Mouse (Mus musculus) midbrain, embryonic 16.5 days (tissue): Measurements from ENCODE around the gene Stard8. TPM values are rescaled to one million over a fixed set of nuclear protein-coding genes. Genes with fewer than 3 reads are reported as not detected.
A peak's percentile ranks its signal among the peaks of the same experiment; 100 is the strongest.
"Not testable (repeated sequence)": the region's sequence is repeated elsewhere in the genome, so short reads cannot be mapped to it uniquely, and the experiment has no call there.

ENCODE experiments used
- ATAC-seq: fragments of 200-750 bp; cut with Nextera tagmentation; 2 replicates; pipeline ENCODE4 v1.8.0; 2017; ENCODE audit warnings: moderate TSS enrichment
- H3K27ac ChIP-seq: fragments of 300-500 bp; sonication (generic); 2 replicates; pipeline ENCODE4 v1.5.1; 2014; ENCODE audit warnings: mild to moderate bottlenecking, low read length, mixed read lengths
- H3K27me3 ChIP-seq: fragments of 300-500 bp; sonication (generic); 2 replicates; pipeline ENCODE4 v1.6.1; 2014; ENCODE audit warnings: low read depth, low read length, mixed read lengths; ENCODE audit not compliant: control insufficient read depth, insufficient read depth
- H3K36me3 ChIP-seq: fragments of 300-500 bp; sonication (generic); 2 replicates; pipeline ENCODE4 v1.6.1; 2014; ENCODE audit warnings: mild to moderate bottlenecking, low read length, moderate library complexity, mixed read lengths; ENCODE audit not compliant: control insufficient read depth, insufficient read depth
- H3K4me1 ChIP-seq: fragments of 300-500 bp; sonication (generic); 2 replicates; pipeline ENCODE4 v1.6.1; 2014; ENCODE audit warnings: mild to moderate bottlenecking, low read length, mixed read lengths; ENCODE audit not compliant: control insufficient read depth, insufficient read depth
- H3K4me2 ChIP-seq: fragments of 300-500 bp; sonication (generic); 2 replicates; pipeline ENCODE4 v1.6.1; 2014; ENCODE audit warnings: mild to moderate bottlenecking, low read length, mixed read lengths
- H3K4me3 ChIP-seq: fragments of 300-500 bp; sonication (generic); 2 replicates; pipeline ENCODE4 v1.5.1; 2014; ENCODE audit warnings: low read depth, mild to moderate bottlenecking, low read length, moderate library complexity, mixed read lengths
- H3K9ac ChIP-seq: fragments of 300-500 bp; sonication (generic); 2 replicates; pipeline ENCODE4 v1.6.1; 2014; ENCODE audit warnings: low read depth, low read length, mixed read lengths
- H3K9me3 ChIP-seq: fragments of 300-500 bp; sonication (generic); replicated peaks from 2 replicates; pipeline ENCODE4 v1.6.1; 2014; ENCODE audit warnings: mild to moderate bottlenecking, low read length, mixed read lengths; ENCODE audit not compliant: control insufficient read depth, poor library complexity, severe bottlenecking
- WGBS: fragments of 180-500 bp; shearing (Covaris S2); extraction: QIAGEN DNeasy Blood & Tissue Kit; methylation state at CpG from one replicate; pipeline ENCODE4 v1.1.7; 2014; 5-methylcytosine and 5-hydroxymethylcytosine counted together
- polyA plus RNA-seq: library from polyadenylated mRNA; unstranded; fragments of >200 nt; fragmentation: Nextera tagmentation; extraction: Ambion mirVana; gene quantifications from 2 replicates; pipeline ENCODE4 v1.2.1, GENCODE M21; 2015

Stard8 gene
- polyA plus RNA-seq, 1 experiment from 2014 or later, result 3.8 TPM

DNA sequence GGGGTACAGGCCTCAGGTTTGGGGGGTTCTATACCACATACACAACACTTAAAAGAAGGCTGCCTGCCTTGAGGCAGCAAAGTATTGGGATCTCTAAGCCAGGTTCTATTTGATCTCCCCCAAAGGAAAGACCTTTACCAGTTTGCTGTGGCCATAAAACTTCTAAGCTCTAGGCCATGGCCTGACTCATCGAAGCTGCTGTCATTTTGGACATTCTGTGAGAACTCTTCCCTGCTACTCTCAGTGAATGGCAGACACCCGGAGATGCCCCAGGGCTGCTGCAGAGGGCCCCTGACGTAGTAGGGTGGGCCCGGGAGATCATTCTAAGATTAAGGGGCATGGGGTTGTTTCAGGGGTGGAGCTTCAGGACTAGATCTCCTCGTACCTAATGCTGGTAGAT is 72.1 kb downstream of the Stard8 start:
- H3K4me2 ChIP-seq, result no peak overlapping the region
- ATAC-seq, result no peak
- no peak overlapping the region for H3K27ac ChIP-seq
- no peaks in the 10 kb centered on the region for H3K9me3 ChIP-seq
- no peaks in the 10 kb centered on the region for H3K36me3 ChIP-seq
- no peak overlapping the region for H3K4me3 ChIP-seq
- no peaks in the 10 kb centered on the region for H3K4me1 ChIP-seq
- 79% methylated on average over 5 of the region's 5 CpGs for WGBS
- no peaks in the 10 kb centered on the region for H3K27me3 ChIP-seq
- H3K9ac ChIP-seq, result no peak overlapping the region

GRCm38 (mm10) chrX:99076460-99076859 is 73.4 kb downstream of the Stard8 start:
- H3K27me3 ChIP-seq, result no peaks in the 10 kb centered on the region
- 68% methylated on average over 4 of the region's 4 CpGs for WGBS
- H3K4me1 ChIP-seq, result no peaks in the 10 kb centered on the region
- H3K9me3 ChIP-seq, result no peaks in the 10 kb centered on the region
- no peak overlapping the region for H3K4me3 ChIP-seq
- no peak overlapping the region for H3K27ac ChIP-seq
- no peak overlapping the region for H3K9ac ChIP-seq
- no peak for ATAC-seq
- no peak overlapping the region for H3K4me2 ChIP-seq
- H3K36me3 ChIP-seq, result no peaks in the 10 kb centered on the region

DNA sequence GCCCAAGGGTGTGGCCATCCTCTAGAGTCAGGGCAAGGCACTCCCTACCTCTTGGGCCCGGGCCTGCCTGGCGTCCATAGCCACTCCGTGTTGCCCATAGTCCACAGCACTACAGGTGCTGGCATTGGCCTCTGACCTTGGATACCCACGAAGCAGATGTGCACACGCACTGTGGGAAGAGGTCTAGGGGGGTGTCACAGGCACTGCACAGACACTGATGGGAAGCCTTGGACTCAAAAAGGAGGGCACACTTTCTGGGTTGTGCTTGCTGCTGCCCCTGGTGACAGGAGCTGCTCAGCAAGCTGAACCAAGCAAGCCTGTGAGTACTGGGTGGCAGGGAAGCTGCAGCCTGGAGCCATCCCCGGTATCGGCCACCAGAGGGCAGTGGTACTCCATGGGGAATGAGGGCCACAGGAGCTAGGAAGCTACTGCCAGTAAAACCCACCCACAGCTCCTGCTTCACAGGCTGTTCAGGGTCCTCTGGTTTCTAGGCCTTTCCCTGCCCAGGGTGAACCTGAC is 75.4 kb downstream of the Stard8 start:
- ATAC-seq, H3K9ac ChIP-seq: not testable (repeated sequence)

GRCm38 (mm10) chrX:99092704-99093103 is 89.7 kb downstream of the Stard8 start:
- no peaks in the 10 kb centered on the region for H3K9me3 ChIP-seq
- H3K4me2 ChIP-seq, result no peak overlapping the region
- 78% methylated on average over 2 of the region's 2 CpGs for WGBS

More for the DNA sequence above, 75.4 kb downstream of the Stard8 start:
- H3K27ac ChIP-seq, H3K9me3 ChIP-seq, H3K36me3 ChIP-seq, H3K4me1 ChIP-seq, H3K4me2 ChIP-seq, H3K27me3 ChIP-seq, H3K4me3 ChIP-seq: not testable (repeated sequence)
- 57% methylated on average over 3 of the region's 7 CpGs for WGBS

GRCm38 (mm10) chrX:99111088-99111724 is 108.2 kb downstream of the Stard8 start:
- not testable (repeated sequence) for H3K4me1 ChIP-seq, H3K4me3 ChIP-seq, H3K9me3 ChIP-seq, H3K9ac ChIP-seq, H3K27me3 ChIP-seq, H3K36me3 ChIP-seq, H3K4me2 ChIP-seq, H3K27ac ChIP-seq
- 69% methylated on average over 5 of the region's 10 CpGs for WGBS
- 0 out of 2 replicates have a peak, but pooled peaks have one; percentile 11 for ATAC-seq

More at GRCm38 (mm10) chrX:99092704-99093103, 89.7 kb downstream of the Stard8 start:
- H3K4me3 ChIP-seq, result no peak overlapping the region
- no peak for ATAC-seq
- no peak overlapping the region for H3K27ac ChIP-seq
- no peaks in the 10 kb centered on the region for H3K4me1 ChIP-seq
- H3K36me3 ChIP-seq, result no peaks in the 10 kb centered on the region
- H3K9ac ChIP-seq, result no peak overlapping the region
- no peaks in the 10 kb centered on the region for H3K27me3 ChIP-seq

GRCm38 (mm10) chrX:99119510-99119909 is 116.5 kb downstream of the Stard8 start:
- WGBS, result 91% methylated on average over 5 of the region's 5 CpGs
- ATAC-seq, result no peak
- H3K9ac ChIP-seq, result no peak overlapping the region

More at GRCm38 (mm10) chrX:99119510-99119909, 116.5 kb downstream of the Stard8 start:
- H3K9me3 ChIP-seq, result no peaks in the 10 kb centered on the region
- H3K36me3 ChIP-seq, result no peaks in the 10 kb centered on the region
- peaks cover 4% of the 10 kb centered on the region for H3K27me3 ChIP-seq
- no peaks in the 10 kb centered on the region for H3K4me1 ChIP-seq
- H3K4me3 ChIP-seq, result no peak overlapping the region
- H3K27ac ChIP-seq, result no peak overlapping the region
- H3K4me2 ChIP-seq, result no peak overlapping the region

Other genes with a start within 250 kb of the Stard8 start
- gene Ophn1, start 112.2 kb upstream of the Stard8 start, polyA plus RNA-seq, result 46.0 and 51.1 TPM in 2 replicates
- 16.1 and 18.6 TPM in 2 replicates for gene Yipf6, start 66.9 kb upstream of the Stard8 start, polyA plus RNA-seq
- 15.6 and 19.6 TPM in 2 replicates for gene Efnb1, start 132.9 kb downstream of the Stard8 start, polyA plus RNA-seq